Mouse (Mus musculus) heart, postnatal 0 days (tissue): ENCODE data around the gene Ptgis.

Source experiments
- CTCF ChIP-seq: IDR thresholded peaks from 2 replicates; pipeline ENCODE4 v1.5.1; 2016; ENCODE audit warnings: antibody characterized with exemption, control low read depth, low read depth
- EP300 ChIP-seq: IDR thresholded peaks from 2 replicates; pipeline ENCODE4 v1.6.1; 2016; ENCODE audit warnings: antibody characterized with exemption, low read depth

- TF ChIP-seq EP300 = no peak
- no peak for TF ChIP-seq CTCF
Observed at GRCm38 (mm10) chr2:167263040-167263810, 22.8 kb upstream of the Ptgis start.
